Mouse (Mus musculus) cerebellum, postnatal 36 days (tissue): ENCODE results near the gene Cabp5.
"Not testable (repeated sequence)": the region's sequence is repeated elsewhere in the genome, so short reads cannot be mapped to it uniquely, and the experiment has no call there.

Experiments
- DNase-seq, 2 experiments: peaks; one replicate each; pipeline ENCODE4 v3.0.0; 2021 to 2022; ENCODE audit warnings: mixed read lengths in 2 of 2

The Cabp5 gene

GRCm38 (mm10) chr7:13397832-13398231 lies at the start of gene Cabp5:
Gene Cabp5, plus strand, starts transcription at chr7:13398132.
- DNase-seq: no peak

- no peak for DNase-seq
These were observed 42.0 kb upstream of the Cabp5 start for GRCm38 (mm10) chr7:13355943-13356342.

DNA sequence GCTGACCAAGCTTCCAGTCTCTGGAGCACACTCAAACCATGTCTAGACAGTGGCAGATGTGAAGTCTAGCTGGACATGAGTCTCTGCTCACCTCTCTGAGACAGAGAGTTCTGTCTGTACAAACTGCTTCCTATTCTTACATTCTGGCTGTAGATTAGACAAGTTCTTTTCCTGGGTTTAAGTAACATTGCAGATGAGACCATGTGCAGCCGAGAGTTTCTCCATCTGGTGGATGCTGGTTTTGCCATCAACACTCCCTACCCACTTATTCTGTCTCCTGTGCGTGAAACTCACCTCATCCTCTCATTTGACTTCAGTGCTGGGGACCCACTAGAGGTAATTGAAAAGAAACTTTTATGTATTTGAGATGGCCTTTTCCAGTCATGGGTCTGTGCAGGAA lies 17.3 kb upstream of the Cabp5 start:
- no peak for DNase-seq

DNA sequence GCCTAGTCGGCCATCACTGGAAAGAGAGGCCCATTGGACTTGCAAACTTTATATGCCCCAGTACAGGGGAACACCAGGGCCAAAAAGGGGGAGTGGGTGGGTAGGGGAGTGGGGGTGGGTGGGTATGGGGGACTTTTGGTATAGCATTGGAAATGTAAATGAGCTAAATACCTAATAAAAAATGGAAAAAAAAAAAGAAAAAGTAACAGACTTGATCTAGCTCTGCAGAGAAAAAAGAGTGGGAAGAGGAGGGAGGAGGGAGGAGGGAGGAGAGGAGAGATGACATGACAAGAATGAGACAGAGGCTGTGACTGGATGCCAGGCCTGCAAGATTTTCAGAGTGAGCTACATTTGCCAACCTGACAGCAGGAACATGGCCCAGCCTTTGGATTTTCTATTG lies 52.6 kb downstream of the Cabp5 start, which contains the start of gene Bsph1:
TSS of gene Bsph1 (plus strand) at position 301 of the 400 bp plus-strand sequence.
- DNase-seq: not testable (repeated sequence)
